Mouse (Mus musculus) lung, embryonic 15.5 days (tissue): ENCODE results near the gene Shld2. TPM values are rescaled to one million over a fixed set of nuclear protein-coding genes. Genes with fewer than 3 reads are reported as not detected.

ENCODE experiments used
- polyA plus RNA-seq: library from polyadenylated mRNA; unstranded; fragments of >200 nt; fragmentation: Nextera tagmentation; extraction: Ambion mirVana; gene quantifications from 2 replicates; pipeline ENCODE4 v1.2.1, GENCODE M21; 2015

Gene Shld2
- polyA plus RNA-seq, 1 experiment from 2014 or later = 12.6 TPM

Other genes with a start within 250 kb of the Shld2 start
- gene Anxa8, start 224.5 kb downstream of the Shld2 start, polyA plus RNA-seq = 6.2 and 7.5 TPM in 2 replicates
- gene A630023A22Rik, start 207.7 kb downstream of the Shld2 start, polyA plus RNA-seq = 0.28 TPM in 1 of 2 replicates, not detected in the other
- gene Npy4r, start 158.0 kb downstream of the Shld2 start, polyA plus RNA-seq = 0.09 and 0.13 TPM in 2 replicates
- 0.30 and 0.57 TPM in 2 replicates for gene Gprin2, start 108.8 kb downstream of the Shld2 start, polyA plus RNA-seq
- gene Syt15, start 90.9 kb downstream of the Shld2 start, polyA plus RNA-seq = 0.66 and 0.72 TPM in 2 replicates
- gene Glud1, start 234 bp upstream of the Shld2 start, polyA plus RNA-seq = 66.4 and 68.7 TPM in 2 replicates
- not detected in 2 replicates for gene Fam25c, start 44.9 kb upstream of the Shld2 start, polyA plus RNA-seq
- 6.2 and 7.5 TPM in 2 replicates for gene Sncg, start 64.3 kb upstream of the Shld2 start, polyA plus RNA-seq
- 12.7 and 14.3 TPM in 2 replicates for gene Mmrn2, start 65.0 kb upstream of the Shld2 start, polyA plus RNA-seq
- gene Bmpr1a, start 192.8 kb upstream of the Shld2 start, polyA plus RNA-seq = 39.1 and 39.2 TPM in 2 replicates
- not detected in 2 replicates for gene 9230112D13Rik, start 212.3 kb upstream of the Shld2 start, polyA plus RNA-seq